In the genomic region with DNA sequence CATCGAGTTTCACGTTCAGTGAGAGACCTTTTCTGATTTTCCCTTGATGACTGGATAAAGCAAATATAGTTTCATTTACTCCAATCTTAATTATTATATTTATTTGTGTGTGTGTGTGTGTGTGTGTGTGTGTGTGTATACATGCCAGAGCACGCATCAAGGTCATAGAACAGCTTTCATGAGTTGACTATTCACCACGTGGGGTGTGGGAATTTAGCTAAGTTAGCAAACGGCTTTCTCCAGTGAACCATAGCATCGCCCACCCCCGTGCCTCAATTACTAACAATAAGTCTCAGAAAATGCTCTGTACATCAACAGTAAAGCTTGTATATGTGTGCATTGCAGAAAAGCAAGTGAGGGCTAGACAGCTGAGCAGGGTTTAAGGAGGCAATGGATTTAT, we compare ENCODE assay signal across 9 mouse cellular contexts. TPM values are rescaled to one million over a fixed set of nuclear protein-coding genes. Genes with fewer than 3 reads are reported as not detected.
DNase-seq lines count a peak whose midpoint lies in the region; ATAC-seq and TF ChIP-seq lines count a peak whose summit lies in the region.
"Had no signal": no experiment of that assay in that cellular context is flagged by ENCODE, and none has a peak within 500 bp of the region (broad histone marks: within the 10 kb centered on the region; RNA-seq: fewer than 3 reads in every experiment).

No protein-coding gene starts in this region.

- H3K4me1 ChIP-seq in kidney, adult 2 months (ENCODE audit: control insufficient read depth, insufficient read depth, low read length): peaks cover 30% of the 10 kb centered on the region
- H3K4me1 ChIP-seq in forebrain, embryonic 15.5 days: peaks cover 9% of the 10 kb centered on the region
- H3K4me1 ChIP-seq in kidney, postnatal 0 days (replicated peaks; ENCODE audit: insufficient read depth, low read length): peaks cover 23% of the 10 kb centered on the region
- no peaks in the 10 kb centered on the region for H3K4me1 ChIP-seq in neural tube, embryonic 14.5 days (ENCODE audit: control insufficient read depth, insufficient read depth, low read length)

- no peak for TF ChIP-seq CTCF in kidney, adult 2 months (conservative IDR thresholded peaks at IDR 0.05; ENCODE audit: insufficient read depth, insufficient read length, low read depth, low read length)
- TF ChIP-seq CTCF in kidney, postnatal 0 days (IDR thresholded peaks at IDR 0.05; ENCODE audit: low read depth): no peak

- 30% methylated on average over 7 of the region's 7 CpGs for WGBS in kidney, adult 2 months
- 43% methylated on average over 7 of the region's 7 CpGs for WGBS in forebrain, embryonic 15.5 days
- 41% methylated on average over 7 of the region's 7 CpGs for WGBS in kidney, postnatal 0 days
- WGBS in neural tube, embryonic 14.5 days: 56% methylated on average over 7 of the region's 7 CpGs

- H3K9me3 ChIP-seq in forebrain, embryonic 15.5 days: no peaks in the 10 kb centered on the region
- H3K9me3 ChIP-seq in kidney, postnatal 0 days (replicated peaks; ENCODE audit: low read length): no peaks in the 10 kb centered on the region
- no peaks in the 10 kb centered on the region for H3K9me3 ChIP-seq in neural tube, embryonic 14.5 days (ENCODE audit: control insufficient read depth, low read length)

- H3K4me3 ChIP-seq in kidney, adult 2 months (ENCODE audit: insufficient read depth, low read depth, low read length): no peak overlapping the region
- no peak overlapping the region for H3K4me3 ChIP-seq in forebrain, embryonic 15.5 days
- no peak overlapping the region for H3K4me3 ChIP-seq in kidney, postnatal 0 days (replicated peaks; ENCODE audit: low read depth, low read length)
- peak overlapping the region; percentile 26 for H3K4me3 ChIP-seq in neural tube, embryonic 14.5 days (ENCODE audit: low read depth, low read length)

- H3K9ac ChIP-seq in forebrain, embryonic 15.5 days (replicated peaks): no peak overlapping the region
- H3K9ac ChIP-seq in kidney, postnatal 0 days (ENCODE audit: low read depth, low read length): no peak overlapping the region
- no peak overlapping the region for H3K9ac ChIP-seq in neural tube, embryonic 14.5 days (replicated peaks; ENCODE audit: low read depth, low read length)

- DNase-seq in kidney, adult 2 months: peak; percentile 59
- no peak for DNase-seq in kidney, postnatal 10 days
- DNase-seq in kidney, postnatal 0 days (ENCODE audit: low spot score): no peak
- no peak for DNase-seq in spleen, postnatal 14 days (ENCODE audit: low spot score in 2 of 2)
- DNase-seq in adrenal gland, postnatal 14 days: no peak
- no peak for DNase-seq in gastrocnemius, postnatal 36 days
- DNase-seq: layer of hippocampus, postnatal 36 days had no signal

- no peak for TF ChIP-seq POLR2A in kidney, adult 2 months (IDR thresholded peaks at IDR 0.05; ENCODE audit: low read depth, low read length)

- intact Hi-C loops in gastrocnemius, postnatal 36 days (cut with DNase I): loop anchor here (5.0 kb wide), 1 partner anchor 39 kb away; no protein-coding TSS in a partner anchor

- no peaks in the 10 kb centered on the region for H3K36me3 ChIP-seq in kidney, adult 2 months (ENCODE audit: control insufficient read depth, insufficient read depth, low read length)
- no peaks in the 10 kb centered on the region for H3K36me3 ChIP-seq in forebrain, embryonic 15.5 days
- H3K36me3 ChIP-seq in kidney, postnatal 0 days (ENCODE audit: insufficient read depth, low read length): no peaks in the 10 kb centered on the region
- no peaks in the 10 kb centered on the region for H3K36me3 ChIP-seq in neural tube, embryonic 14.5 days (ENCODE audit: control insufficient read depth, insufficient read depth, low read length)

- no peaks in the 10 kb centered on the region for H3K27me3 ChIP-seq in kidney, adult 2 months (replicated peaks; ENCODE audit: control insufficient read depth, insufficient read depth, low read length)
- H3K27me3 ChIP-seq in forebrain, embryonic 15.5 days: no peaks in the 10 kb centered on the region
- H3K27me3 ChIP-seq in kidney, postnatal 0 days (ENCODE audit: insufficient read depth, low read length): no peaks in the 10 kb centered on the region
- no peaks in the 10 kb centered on the region for H3K27me3 ChIP-seq in neural tube, embryonic 14.5 days (ENCODE audit: control insufficient read depth, insufficient read depth, low read length)

- H3K4me2 ChIP-seq in forebrain, embryonic 15.5 days (replicated peaks): peak overlapping the region; percentile 57
- peak overlapping the region; percentile 47; the same call in 1 of the 2 replicates for H3K4me2 ChIP-seq in kidney, postnatal 0 days (ENCODE audit: low read length)
- H3K4me2 ChIP-seq in neural tube, embryonic 14.5 days (ENCODE audit: low read depth, low read length): peak overlapping the region; percentile 63

- H3K27ac ChIP-seq in kidney, adult 2 months (ENCODE audit: insufficient read depth, low read depth, low read length): peak overlapping the region; percentile 92
- H3K27ac ChIP-seq in forebrain, embryonic 15.5 days (replicated peaks): no peak overlapping the region
- peak overlapping the region; percentile 88 for H3K27ac ChIP-seq in kidney, postnatal 0 days
- H3K27ac ChIP-seq in neural tube, embryonic 14.5 days (ENCODE audit: low read depth, low read length): no peak overlapping the region

- 0 out of 2 replicates have a peak, but pooled peaks have one; percentile 33 for ATAC-seq in forebrain, embryonic 15.5 days (replicated peaks)
- ATAC-seq in kidney, postnatal 0 days (replicated peaks; ENCODE audit: low FRiP score, low read depth): peak; percentile 4; the same call in 1 of the 2 replicates
- ATAC-seq in neural tube, embryonic 14.5 days (ENCODE audit: low read depth): no peak

RNA-seq across cellular contexts. Expression of a gene that starts 33.0 kb away (rescaled TPM):
- 11.5 and 12.8 TPM in 2 replicates for polyA plus RNA-seq in kidney, adult 2 months (2012; rRNA removed)
- 0.10 and 0.17 TPM in 2 replicates for polyA plus RNA-seq in forebrain, embryonic 15.5 days (2015; fragmentation: Nextera tagmentation; extraction: Ambion mirVana)
- polyA plus RNA-seq in kidney, postnatal 0 days (2015; fragmentation: Nextera tagmentation; extraction: Ambion mirVana): 3.8 and 4.1 TPM in 2 replicates
- polyA plus RNA-seq in neural tube, embryonic 14.5 days (2014; fragmentation: Nextera tagmentation; extraction: Ambion mirVana): 0.05 and 0.07 TPM in 2 replicates
- 12.7 and 14.5 TPM in 2 replicates for total RNA-seq in adrenal gland, postnatal 14 days (2021)
- total RNA-seq in gastrocnemius, postnatal 36 days (2021): 1 to 10 TPM; 4.7 to 4.8 TPM

Comparison
In these comparisons a context has a peak if more than half of its experiments do, and no peak if none do; other contexts are left out.
1. H3K27ac ChIP-seq: peak in kidney, adult 2 months (single experiment) and kidney, postnatal 0 days (single experiment); none in forebrain, embryonic 15.5 days (single experiment) and neural tube, embryonic 14.5 days (single experiment).
2. Peak in every context shown above with its lines, with median percentiles within 50 percentile points of each other: H3K4me2 ChIP-seq.